Mouse (Mus musculus): ENCODE measurements at regions not wholly inside any gene's neighbourhood (a gene's known extent, or its start where the extent isn't known, plus 50 kb on each side); places are given as distances from the start of the nearest gene placed in this dataset.

DNA sequence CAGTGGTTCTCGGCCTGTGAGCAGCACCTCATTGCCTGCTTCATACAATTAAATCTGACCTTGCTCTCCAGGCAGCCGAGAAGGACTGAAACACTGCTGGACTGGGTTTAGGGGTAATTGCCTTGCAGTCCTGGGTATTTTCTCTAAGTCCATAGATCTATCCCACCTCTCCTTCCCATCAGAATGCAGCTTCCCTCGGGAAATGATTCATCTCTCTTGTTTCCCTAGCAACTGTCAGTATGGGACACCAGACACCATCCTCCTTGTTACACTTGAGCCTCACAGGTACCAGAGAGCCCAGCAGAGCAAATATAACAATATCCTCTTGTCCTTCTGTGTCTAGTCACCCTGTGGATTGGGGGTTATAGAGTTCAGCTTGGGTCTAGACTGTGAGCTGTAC is 322.3 kb downstream of the Tcerg1l start:
- TF ChIP-seq TCF12 (IDR thresholded peaks at IDR 0.05; ENCODE audit: low read depth, low read length) (no peak), CHD1 (IDR thresholded peaks at IDR 0.05; ENCODE audit: low read depth, low read length) (no peak), TAL1 (IDR thresholded peaks at IDR 0.05; ENCODE audit: low read length) (no peak)
